Mouse (Mus musculus): ENCODE results near the gene Cbfb. TPM values are rescaled to one million over a fixed set of nuclear protein-coding genes. Genes with fewer than 3 reads are reported as not detected.

Gene Cbfb
- polyA plus RNA-seq, 1 experiment from 2014 or later = 34.7 TPM

DNA sequence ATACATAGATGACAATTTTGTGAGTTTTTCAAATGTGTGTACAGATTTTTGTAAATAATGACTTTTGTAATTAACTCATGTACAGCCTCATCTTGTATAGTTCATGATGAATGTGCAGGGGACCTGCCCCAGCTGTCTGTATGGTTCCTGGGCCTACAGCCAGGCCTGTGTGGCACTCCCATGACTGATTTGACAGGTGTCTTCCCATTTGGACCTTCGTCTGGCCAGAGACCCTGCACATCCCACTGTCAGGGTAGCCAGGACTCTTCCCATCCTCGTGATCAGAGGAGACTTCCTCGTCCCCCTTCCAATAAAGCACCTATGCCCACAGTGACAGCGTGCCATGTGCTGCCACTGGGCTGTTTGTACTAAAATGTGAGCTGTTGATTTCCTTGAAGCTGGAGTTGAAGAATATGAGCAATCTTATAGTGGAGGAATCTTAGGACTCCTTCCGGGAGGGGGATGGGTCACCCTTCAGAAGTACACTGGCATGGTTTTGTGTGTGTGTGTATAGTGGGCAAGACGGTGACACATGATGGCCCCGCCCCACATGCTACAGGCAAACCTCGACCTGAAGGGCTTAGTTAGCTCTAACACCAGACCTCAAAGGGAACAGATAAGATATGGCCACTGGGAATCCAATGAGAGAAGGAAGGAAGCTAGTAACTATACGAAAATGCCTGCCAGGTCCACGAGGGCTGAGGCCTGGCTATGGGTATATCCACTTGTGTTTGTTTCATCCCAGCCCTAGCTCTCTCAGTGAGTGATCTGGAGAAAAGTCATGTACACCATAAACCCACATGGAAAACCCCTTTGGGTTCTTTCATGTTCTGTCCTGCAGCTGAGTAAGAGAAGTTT, 82.4 kb downstream of the Cbfb start:
- H3K9ac ChIP-seq (replicated peaks; ENCODE audit: low read length) = no peak overlapping the region; the same call in 1 of the 2 replicates
- peaks cover 20% of the 10 kb centered on the region for H3K27me3 ChIP-seq (ENCODE audit: control insufficient read depth, insufficient read depth, low read length)
- peaks cover 11% of the 10 kb centered on the region for H3K4me1 ChIP-seq (ENCODE audit: control insufficient read depth, insufficient read depth, low read length)
- ATAC-seq (ENCODE audit: low FRiP score, low TSS enrichment) (no peak), DNase-seq (no peak)
- peaks cover 47% of the 10 kb centered on the region for H3K36me3 ChIP-seq (ENCODE audit: control insufficient read depth, insufficient read depth, low read length)
- WGBS = 91% methylated on average over 10 of the region's 10 CpGs
- H3K9me3 ChIP-seq (ENCODE audit: control insufficient read depth, low read length) = no peaks in the 10 kb centered on the region
- H3K27ac ChIP-seq (replicated peaks; ENCODE audit: low read depth, low read length) = no peak overlapping the region
- no peak overlapping the region for H3K4me3 ChIP-seq (replicated peaks; ENCODE audit: low read depth, low read length)
- no peak overlapping the region for H3K4me2 ChIP-seq (ENCODE audit: low read length)

GRCm38 (mm10) chr8:105253766-105254151, 83.3 kb downstream of the Cbfb start:
- Histone ChIP-seq H3K9ac (replicated peaks; ENCODE audit: low read length) (peak overlapping the region; percentile 48), H3K36me3 (ENCODE audit: control insufficient read depth, insufficient read depth, low read length) (peaks cover 39% of the 10 kb centered on the region), H3K9me3 (ENCODE audit: control insufficient read depth, low read length) (no peaks in the 10 kb centered on the region), H3K4me2 (ENCODE audit: low read length) (peak overlapping the region; percentile 99), H3K4me3 (replicated peaks; ENCODE audit: low read depth, low read length) (peak overlapping the region; percentile 49), H3K27ac (replicated peaks; ENCODE audit: low read depth, low read length) (no peak overlapping the region), H3K27me3 (ENCODE audit: control insufficient read depth, insufficient read depth, low read length) (peaks cover 28% of the 10 kb centered on the region), H3K4me1 (ENCODE audit: control insufficient read depth, insufficient read depth, low read length) (peaks cover 11% of the 10 kb centered on the region)
- ATAC-seq (ENCODE audit: low FRiP score, low TSS enrichment) = peak; percentile 7; the same call in 1 of the 2 replicates
- 32% methylated on average over 20 of the region's 20 CpGs for WGBS
- DNase-seq = no peak

GRCm38 (mm10) chr8:105254152-105254965, 83.9 kb downstream of the Cbfb start:
- H3K27me3 ChIP-seq (ENCODE audit: control insufficient read depth, insufficient read depth, low read length) = peaks cover 34% of the 10 kb centered on the region
- DNase-seq = peak; percentile 94
- peak; percentile 82 for ATAC-seq (ENCODE audit: low FRiP score, low TSS enrichment)
- peaks cover 17% of the 10 kb centered on the region for H3K4me1 ChIP-seq (ENCODE audit: control insufficient read depth, insufficient read depth, low read length)
- peak overlapping the region; percentile 48 for H3K9ac ChIP-seq (replicated peaks; ENCODE audit: low read length)
- H3K9me3 ChIP-seq (ENCODE audit: control insufficient read depth, low read length) = no peaks in the 10 kb centered on the region
- H3K4me2 ChIP-seq (ENCODE audit: low read length) = peak overlapping the region; percentile 99
- H3K36me3 ChIP-seq (ENCODE audit: control insufficient read depth, insufficient read depth, low read length) = peaks cover 33% of the 10 kb centered on the region
- under 1% methylated on average over 74 of the region's 74 CpGs for WGBS
- H3K4me3 ChIP-seq (replicated peaks; ENCODE audit: low read depth, low read length) = peak overlapping the region; percentile 49
- H3K27ac ChIP-seq (replicated peaks; ENCODE audit: low read depth, low read length) = 0 out of 2 replicates have a peak overlapping the region, but pooled peaks have one; percentile 14

GRCm38 (mm10) chr8:105254966-105255350, 84.5 kb downstream of the Cbfb start, which contains the start of gene B3gnt9:
B3gnt9 (minus strand) TSS chr8:105255153.
- H3K4me2 ChIP-seq (ENCODE audit: low read length) = peak within 1 kb of the TSS; percentile 99
- ATAC-seq (ENCODE audit: low FRiP score, low TSS enrichment) = 0 out of 2 replicates have a peak, but pooled peaks have one; percentile 3
- peak within 1 kb of the TSS; percentile 48 for H3K9ac ChIP-seq (replicated peaks; ENCODE audit: low read length)
- 2% methylated on average over 14 of the region's 14 CpGs for WGBS
- no peaks in the 10 kb centered on the region for H3K9me3 ChIP-seq (ENCODE audit: control insufficient read depth, low read length)
- peaks cover 19% of the 10 kb centered on the region for H3K4me1 ChIP-seq (ENCODE audit: control insufficient read depth, insufficient read depth, low read length)
- DNase-seq = no peak
- 0 out of 2 replicates have a peak within 1 kb of the TSS, but pooled peaks have one; percentile 14 for H3K27ac ChIP-seq (replicated peaks; ENCODE audit: low read depth, low read length)
- H3K36me3 ChIP-seq (ENCODE audit: control insufficient read depth, insufficient read depth, low read length) = peaks cover 27% of the 10 kb centered on the region
- peaks cover 38% of the 10 kb centered on the region for H3K27me3 ChIP-seq (ENCODE audit: control insufficient read depth, insufficient read depth, low read length)
- H3K4me3 ChIP-seq (replicated peaks; ENCODE audit: low read depth, low read length) = peak within 1 kb of the TSS; percentile 49

GRCm38 (mm10) chr8:105257318-105258114, 87.0 kb downstream of the Cbfb start:
- WGBS = 70% methylated on average over 7 of the region's 7 CpGs
- DNase-seq (no peak), ATAC-seq (ENCODE audit: low FRiP score, low TSS enrichment) (no peak)
- Histone ChIP-seq H3K4me1 (ENCODE audit: control insufficient read depth, insufficient read depth, low read length) (peaks cover 19% of the 10 kb centered on the region), H3K9ac (replicated peaks; ENCODE audit: low read length) (no peak overlapping the region), H3K9me3 (ENCODE audit: control insufficient read depth, low read length) (no peaks in the 10 kb centered on the region), H3K36me3 (ENCODE audit: control insufficient read depth, insufficient read depth, low read length) (0 out of 2 replicates have a peak, but pooled peaks cover 4% of the 10 kb centered on the region), H3K4me2 (ENCODE audit: low read length) (no peak overlapping the region), H3K27me3 (ENCODE audit: control insufficient read depth, insufficient read depth, low read length) (peaks cover 61% of the 10 kb centered on the region), H3K27ac (replicated peaks; ENCODE audit: low read depth, low read length) (no peak overlapping the region), H3K4me3 (replicated peaks; ENCODE audit: low read depth, low read length) (no peak overlapping the region)

DNA sequence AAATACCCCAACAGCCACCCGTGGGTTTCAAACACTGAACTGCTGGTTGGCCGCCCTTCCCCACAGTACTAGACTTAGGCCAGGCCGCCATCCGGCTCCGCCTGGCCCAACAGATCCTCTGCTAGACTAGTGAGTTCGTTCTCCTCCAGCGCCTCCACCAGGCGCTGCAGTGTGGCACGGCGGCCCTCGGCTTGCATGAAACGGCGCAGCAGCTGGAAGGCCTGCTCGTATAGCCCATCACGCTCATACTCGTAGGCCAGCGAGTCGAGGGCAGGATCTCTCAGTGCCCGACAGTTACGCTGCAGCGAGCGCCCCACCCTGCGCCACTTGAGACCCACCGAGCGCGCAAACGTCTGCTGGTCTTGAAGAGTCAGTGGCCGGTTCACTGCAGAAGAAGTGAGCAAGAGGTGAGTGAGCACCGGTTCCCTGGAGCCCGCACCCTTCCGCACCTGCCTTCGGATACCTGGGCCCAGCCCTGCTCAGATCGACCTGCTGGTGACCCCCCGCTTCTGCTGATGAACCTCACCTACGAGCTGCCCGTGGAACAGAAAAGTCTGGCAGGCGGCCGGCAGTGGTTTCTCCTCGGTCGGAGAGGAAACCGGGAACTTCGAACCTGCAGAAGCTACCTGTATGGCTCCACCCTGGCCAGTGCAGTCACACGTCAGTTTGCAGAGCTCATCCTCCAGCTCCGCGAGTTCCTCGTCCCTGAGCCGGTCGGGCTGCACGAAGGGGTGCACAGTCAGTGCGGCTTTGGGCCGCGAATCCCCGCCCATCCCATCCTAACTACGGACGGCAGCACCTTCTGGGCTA, 88.6 kb downstream of the Cbfb start:
- Histone ChIP-seq H3K27ac (replicated peaks; ENCODE audit: low read depth, low read length) (no peak overlapping the region), H3K4me2 (ENCODE audit: low read length) (peak overlapping the region; percentile 70), H3K9me3 (ENCODE audit: control insufficient read depth, low read length) (no peaks in the 10 kb centered on the region), H3K9ac (replicated peaks; ENCODE audit: low read length) (peak overlapping the region; percentile 37; the same call in 1 of the 2 replicates), H3K4me3 (replicated peaks; ENCODE audit: low read depth, low read length) (peak overlapping the region; percentile 37), H3K27me3 (ENCODE audit: control insufficient read depth, insufficient read depth, low read length) (peaks cover 77% of the 10 kb centered on the region), H3K4me1 (ENCODE audit: control insufficient read depth, insufficient read depth, low read length) (peaks cover 14% of the 10 kb centered on the region), H3K36me3 (ENCODE audit: control insufficient read depth, insufficient read depth, low read length) (no peaks in the 10 kb centered on the region)
- ATAC-seq (ENCODE audit: low FRiP score, low TSS enrichment) (peak; percentile 38; the same call in 1 of the 2 replicates), DNase-seq (peak; percentile 69)
- 1% methylated on average over 55 of the region's 55 CpGs for WGBS

- peak overlapping the region; percentile 37; the same call in 1 of the 2 replicates for H3K9ac ChIP-seq (replicated peaks; ENCODE audit: low read length)
- no peak overlapping the region for H3K27ac ChIP-seq (replicated peaks; ENCODE audit: low read depth, low read length)
- no peaks in the 10 kb centered on the region for H3K9me3 ChIP-seq (ENCODE audit: control insufficient read depth, low read length)
- WGBS = 3% methylated on average over 30 of the region's 30 CpGs
- peaks cover 83% of the 10 kb centered on the region for H3K27me3 ChIP-seq (ENCODE audit: control insufficient read depth, insufficient read depth, low read length)
- no peaks in the 10 kb centered on the region for H3K36me3 ChIP-seq (ENCODE audit: control insufficient read depth, insufficient read depth, low read length)
- peak; percentile 59 for ATAC-seq (ENCODE audit: low FRiP score, low TSS enrichment)
- DNase-seq = peak; percentile 92
- H3K4me3 ChIP-seq (replicated peaks; ENCODE audit: low read depth, low read length) = peak overlapping the region; percentile 37
- H3K4me1 ChIP-seq (ENCODE audit: control insufficient read depth, insufficient read depth, low read length) = peaks cover 10% of the 10 kb centered on the region
- H3K4me2 ChIP-seq (ENCODE audit: low read length) = peak overlapping the region; percentile 70
Measured at GRCm38 (mm10) chr8:105259721-105260320, 89.3 kb downstream of the Cbfb start.

All from midbrain, embryonic 14.5 days (tissue).